Mouse (Mus musculus) ovary, postnatal 10 days (tissue): ENCODE measurements around the gene Map3k6.

ENCODE experiments used
- DNase-seq: peaks from one replicate; pipeline ENCODE4 v3.0.0; 2022; ENCODE audit warnings: low spot score

The Map3k6 gene

DNA sequence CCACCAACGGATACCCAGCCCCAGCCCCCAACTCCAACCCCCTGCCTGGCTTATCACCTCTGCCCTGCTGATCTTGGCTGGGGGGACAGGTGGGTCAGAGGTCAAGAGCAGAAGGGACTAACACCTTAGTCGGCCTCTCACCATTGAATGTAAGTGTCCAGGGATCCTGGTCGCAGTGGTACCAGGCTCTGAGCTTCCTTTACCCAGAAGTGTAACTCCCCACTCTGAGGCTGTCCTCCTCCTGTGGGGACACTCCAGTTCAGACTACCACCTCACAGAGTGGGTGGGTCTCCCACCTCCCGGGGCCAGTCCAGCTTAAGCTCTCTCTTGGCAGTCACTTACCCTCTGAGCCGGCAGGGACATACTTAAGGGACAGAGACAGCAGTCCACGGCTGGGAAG lies 14.8 kb downstream of the Map3k6 start:
- DNase-seq: no peak

DNA sequence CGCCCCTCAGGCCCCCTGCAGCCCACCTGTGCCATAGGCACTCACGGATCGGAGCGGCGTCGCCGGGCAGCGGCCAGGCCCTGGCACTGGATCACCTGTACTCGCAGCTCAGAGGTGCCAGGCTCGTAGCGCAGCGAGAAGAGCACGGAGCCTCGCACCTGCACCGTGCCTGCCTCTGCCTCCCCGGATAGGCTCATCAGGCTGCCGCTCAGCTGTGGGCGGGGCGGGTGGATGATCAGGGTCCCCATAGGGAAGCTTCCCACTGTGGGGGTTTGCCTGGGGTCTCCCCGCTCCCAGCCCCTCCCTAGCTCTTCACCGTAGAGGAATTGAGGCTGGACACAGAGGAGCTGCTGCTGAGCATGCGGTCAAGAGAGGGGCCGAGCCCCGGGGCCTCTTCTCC lies 16.2 kb downstream of the Map3k6 start:
- DNase-seq: no peak

DNA sequence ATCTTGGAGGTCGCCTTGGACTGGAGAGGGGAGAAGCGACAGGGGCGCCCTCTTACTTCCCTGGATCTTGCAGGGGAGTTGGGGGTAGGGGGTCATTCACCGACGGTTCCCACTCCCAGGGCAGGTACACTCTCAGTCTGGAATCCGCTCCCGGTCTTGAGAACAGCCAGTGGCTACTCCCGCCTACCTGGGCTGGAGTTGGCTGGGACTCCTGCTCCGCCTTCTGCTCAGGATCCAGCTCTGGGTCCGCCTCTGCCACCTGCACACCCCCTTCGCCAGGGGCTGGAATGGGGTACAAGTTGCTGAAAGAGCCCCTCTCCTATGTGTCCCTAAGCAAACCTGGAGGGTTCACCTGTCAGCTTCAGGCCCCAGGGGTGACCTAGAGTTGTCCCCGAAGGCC lies 16.6 kb downstream of the Map3k6 start:
- DNase-seq: no peak

DNA sequence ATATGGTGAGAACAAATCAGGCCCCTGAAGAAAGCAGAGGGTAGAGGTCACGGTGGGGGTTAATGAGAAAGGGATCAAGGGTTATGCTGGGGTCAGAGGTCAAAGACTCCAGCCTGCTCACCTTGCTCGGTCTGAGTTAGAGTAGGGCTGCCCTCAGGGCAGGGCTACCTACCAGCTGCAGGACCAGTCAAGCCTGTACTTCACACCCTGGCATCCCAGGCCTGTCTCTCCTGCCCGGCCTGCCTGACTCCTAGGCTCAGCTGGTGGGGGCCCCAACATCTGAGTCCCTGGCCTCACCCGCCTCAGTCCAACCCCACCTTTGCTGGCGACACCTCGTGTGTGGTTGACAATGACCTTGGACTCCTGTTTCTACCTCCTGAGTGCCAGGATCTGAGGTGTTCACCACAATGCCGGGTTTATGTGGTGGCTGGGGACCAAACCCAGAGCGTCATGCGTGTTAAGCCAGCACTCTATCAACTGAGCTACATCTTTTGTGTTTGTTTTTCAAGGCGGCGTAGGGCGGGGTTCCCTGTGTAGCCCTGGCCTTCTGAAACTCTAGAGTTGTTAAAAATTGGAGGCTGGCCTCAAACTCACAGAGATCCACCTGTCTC lies 17.3 kb downstream of the Map3k6 start:
- no peak for DNase-seq

DNA sequence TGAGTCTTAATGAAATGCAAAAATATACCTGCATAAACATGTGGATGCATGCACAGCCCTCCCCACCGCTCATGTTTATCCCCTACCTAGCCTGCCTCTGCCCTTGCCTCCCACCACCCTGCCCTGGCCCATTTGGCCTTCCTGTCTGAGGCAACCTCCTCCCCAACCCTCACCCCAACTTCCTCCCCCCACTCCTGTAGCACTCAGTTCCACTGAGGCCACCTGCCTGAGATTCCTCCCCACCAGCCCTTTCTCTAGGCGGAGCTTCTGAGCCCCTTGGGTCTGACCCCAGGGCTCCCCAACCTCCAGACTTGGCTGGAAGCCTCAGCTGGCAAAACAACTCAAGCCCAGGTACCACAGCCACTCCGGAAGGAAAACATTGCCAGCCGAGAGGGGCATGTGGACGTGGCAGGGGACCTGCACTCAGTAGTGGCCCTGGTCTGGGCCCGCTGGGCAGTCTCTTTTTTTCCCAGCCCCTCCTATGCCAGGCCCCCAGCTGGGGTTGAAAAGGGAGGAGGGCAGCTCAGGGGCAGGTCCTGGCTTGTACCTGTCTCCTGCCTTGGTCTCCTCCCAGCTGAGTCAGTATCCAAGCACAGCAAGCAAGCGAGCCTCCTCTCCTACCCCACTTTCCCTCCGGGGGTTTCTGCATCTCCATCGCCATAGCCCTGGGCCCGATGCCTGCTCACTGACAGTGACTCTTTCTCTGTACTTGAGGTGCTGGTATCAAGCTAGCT lies 21.2 kb downstream of the Map3k6 start:
- no peak for DNase-seq

DNA sequence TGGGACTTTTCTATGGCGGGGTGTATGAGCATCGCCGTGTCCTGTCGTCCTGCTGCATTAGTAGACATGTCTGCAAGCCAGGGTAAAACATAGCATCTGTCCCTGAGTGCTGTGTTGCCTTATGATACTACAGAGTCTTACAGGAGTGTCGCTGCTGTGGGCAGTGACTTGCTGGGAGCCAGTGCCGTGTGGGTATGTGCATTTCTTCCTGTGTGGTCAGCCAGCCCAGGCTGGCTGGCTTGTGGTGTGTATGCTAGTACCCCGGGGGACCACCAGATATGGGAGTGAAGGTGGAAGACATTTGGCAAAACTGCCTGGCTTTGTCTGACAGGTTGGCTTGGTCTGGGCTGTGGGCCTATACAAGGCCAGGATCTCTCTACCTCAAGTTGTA lies 21.8 kb downstream of the Map3k6 start:
- DNase-seq: no peak

DNA sequence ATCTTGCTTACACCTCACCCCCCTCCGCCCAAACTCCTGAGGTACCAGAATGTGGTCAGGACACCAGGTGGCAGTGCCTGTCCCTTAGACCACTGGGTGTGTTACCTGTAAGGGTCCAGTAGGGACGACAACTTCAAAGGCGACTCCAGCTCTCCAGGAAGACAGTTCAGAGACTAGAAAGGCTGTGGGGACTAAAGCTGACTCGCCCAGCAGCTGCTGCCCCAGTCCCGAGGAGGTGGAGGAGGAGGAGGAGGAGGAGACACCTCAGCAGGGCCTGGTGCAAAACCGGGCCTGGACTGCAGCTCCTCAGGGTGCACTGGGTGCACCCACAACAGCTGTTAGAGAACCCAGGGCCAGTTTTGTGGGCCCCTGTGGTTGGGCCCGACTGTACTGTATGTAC lies 22.3 kb downstream of the Map3k6 start, which contains the start of gene Sytl1:
TSS of gene Sytl1 (minus strand) at position 232 of the 400 bp plus-strand sequence.
- no peak for DNase-seq

DNA sequence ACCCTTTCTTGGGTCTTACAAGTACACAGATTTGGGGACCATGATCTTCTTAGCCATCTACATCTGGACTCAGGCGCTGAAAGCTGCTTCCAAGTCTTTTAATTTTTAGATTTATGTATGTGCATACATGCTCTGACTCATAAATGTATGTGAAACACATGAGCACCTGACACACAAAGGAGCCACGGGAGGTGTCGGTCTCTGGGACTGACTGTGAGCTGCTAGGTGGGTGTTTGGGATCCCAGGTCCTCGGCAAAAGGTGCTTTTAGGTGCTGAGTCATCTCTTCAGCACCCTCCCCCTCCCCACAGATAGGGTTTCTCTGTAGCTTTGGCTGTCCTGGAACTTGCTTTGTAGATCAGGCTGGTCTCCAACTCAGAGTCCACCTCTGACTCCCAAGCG lies 23.1 kb downstream of the Map3k6 start:
- no peak for DNase-seq

DNA sequence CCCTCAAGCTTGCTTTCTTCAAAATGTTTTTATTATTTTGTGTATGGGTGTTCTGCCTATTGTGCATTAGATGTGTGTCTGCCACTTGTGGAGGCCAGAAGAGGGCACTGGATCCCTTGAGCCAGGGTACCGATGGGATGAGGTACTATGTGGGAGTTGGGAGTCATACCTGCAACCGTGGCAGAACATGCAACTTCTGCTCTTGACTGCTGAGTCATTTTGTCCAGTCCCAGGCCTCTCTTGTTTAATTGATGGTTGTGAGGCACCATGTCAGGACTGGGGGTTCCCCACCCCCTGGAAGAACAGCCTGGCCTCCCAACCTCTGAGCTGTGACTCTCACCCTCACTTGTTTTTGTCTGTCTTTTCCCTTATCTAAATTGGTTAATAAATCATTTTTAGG lies 23.9 kb downstream of the Map3k6 start:
- DNase-seq: no peak

DNA sequence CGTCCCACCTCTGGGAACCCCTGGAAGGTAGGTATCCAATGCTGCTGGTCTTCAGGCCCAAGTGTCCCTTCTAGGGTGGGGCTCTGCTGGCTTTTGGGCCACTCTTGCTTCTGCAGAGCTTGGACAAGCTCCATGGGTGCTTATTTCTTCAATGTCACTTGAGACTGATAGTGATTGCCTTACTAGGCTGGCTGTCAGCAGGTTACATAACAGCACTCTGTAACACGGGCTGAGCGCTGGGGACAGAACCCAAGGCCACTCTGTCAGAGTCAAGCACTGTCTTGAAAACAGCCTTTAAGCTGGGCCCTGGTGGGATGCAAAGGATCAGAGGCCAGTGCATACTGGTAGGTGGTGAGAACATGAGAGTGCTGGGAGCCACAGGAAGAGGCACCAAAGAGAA lies 24.7 kb downstream of the Map3k6 start:
- no peak for DNase-seq

DNA sequence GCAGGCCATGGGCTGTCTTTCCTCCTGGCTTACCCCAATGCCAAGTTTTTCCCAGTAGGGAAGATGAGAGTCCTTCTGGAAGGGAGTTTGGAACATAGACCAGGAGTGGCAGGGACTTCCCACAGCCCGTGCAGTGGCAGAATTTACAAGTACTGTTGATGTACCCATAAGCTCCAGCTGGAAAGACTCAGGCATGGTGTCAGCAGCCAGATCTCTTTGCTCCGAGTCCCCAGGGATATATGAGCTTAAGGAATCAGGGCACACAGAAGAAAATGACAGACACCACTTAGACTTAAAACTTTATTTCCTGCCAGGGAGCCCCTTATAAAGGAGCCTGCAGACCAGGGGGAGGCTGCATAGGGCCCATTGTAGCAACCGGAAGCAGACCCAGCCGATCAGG lies 25.1 kb downstream of the Map3k6 start:
- no peak for DNase-seq

DNA sequence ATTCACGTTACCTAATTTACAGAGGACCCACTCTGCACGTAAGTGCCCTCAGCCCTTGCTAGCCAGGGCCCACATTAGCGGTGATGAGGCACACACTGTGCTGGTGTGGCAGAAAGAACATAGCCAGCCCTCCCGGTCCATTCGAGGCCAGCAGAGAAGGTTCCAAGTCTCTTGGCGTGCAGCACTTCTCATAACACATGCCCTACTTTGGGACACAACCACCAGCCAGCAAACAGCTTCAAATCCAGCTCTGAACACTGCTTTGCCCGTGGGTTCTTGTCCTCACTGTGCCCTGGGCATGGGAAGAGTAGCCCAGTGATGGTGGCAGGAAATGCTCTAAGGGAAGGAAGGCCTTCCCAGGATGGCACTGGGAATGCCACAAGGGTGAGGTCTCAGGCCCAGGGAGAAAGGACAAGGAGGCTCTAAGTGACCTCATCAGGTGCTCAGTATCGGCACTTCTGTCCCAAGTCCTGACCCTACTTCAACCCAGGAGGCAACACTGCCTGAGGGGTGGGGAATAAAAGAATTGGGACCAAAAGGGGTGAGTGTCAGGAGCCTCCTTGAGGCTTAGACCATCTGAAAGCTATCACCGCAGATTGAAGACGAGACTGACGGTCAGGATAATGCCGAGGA lies 25.7 kb downstream of the Map3k6 start:
- no peak for DNase-seq

DNA sequence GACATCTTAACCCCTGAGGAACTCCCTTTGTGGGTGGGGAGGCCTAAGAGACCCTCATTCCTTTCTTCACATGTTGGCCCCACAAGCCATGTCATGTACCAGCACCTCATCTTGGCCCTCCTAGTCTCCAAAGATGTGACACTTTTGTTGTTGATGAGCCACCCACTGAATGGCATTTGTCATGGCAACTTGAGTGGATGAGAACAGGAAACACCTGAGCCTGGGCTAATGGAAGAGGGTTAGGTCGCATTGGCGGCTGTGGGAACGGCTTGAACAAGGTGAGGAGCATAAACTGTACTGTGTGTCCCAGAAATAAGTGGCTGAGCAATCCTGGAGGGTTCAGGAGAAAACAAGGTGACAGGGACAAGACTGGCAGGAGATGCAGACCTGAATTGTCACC lies 28.3 kb downstream of the Map3k6 start:
- no peak for DNase-seq

DNA sequence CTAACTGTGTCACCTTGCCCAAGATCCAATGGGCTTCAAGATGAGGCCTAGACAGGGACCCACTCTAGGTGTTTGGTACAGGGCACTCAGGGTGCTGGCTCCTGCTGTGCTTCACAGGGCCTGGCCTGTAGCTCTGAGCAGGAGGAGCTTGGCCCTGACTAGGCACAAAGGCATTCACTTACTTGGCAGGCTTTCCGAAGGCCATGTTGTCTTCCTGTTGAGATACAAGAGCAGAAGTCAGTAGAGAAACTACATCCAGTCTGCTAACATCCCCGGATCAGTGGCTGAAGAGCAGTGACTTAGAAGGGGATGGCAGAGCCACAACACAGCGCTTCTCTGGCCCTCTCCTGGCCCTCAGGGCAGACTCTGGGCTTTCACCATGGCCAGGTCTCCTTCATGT lies 29.0 kb downstream of the Map3k6 start:
- DNase-seq: no peak

DNA sequence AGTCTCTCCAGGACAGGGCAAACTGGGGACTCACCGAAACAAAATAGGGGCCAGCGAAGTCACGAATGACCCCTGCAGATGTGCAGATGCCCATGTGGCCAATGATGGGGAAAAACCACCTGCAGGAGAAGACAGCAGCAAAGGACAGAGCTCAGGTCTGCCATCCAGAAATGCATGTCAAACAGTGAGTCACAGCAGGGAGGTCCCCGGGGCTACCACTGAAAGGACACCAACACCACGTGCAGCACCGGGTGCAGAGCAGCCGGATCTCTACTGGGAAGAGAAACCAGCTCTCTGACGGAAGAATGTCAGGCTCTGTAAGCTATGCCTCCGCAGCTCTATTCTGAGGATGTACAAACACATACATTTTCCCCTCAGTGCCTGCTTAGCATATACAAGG lies 30.3 kb downstream of the Map3k6 start:
- no peak for DNase-seq

DNA sequence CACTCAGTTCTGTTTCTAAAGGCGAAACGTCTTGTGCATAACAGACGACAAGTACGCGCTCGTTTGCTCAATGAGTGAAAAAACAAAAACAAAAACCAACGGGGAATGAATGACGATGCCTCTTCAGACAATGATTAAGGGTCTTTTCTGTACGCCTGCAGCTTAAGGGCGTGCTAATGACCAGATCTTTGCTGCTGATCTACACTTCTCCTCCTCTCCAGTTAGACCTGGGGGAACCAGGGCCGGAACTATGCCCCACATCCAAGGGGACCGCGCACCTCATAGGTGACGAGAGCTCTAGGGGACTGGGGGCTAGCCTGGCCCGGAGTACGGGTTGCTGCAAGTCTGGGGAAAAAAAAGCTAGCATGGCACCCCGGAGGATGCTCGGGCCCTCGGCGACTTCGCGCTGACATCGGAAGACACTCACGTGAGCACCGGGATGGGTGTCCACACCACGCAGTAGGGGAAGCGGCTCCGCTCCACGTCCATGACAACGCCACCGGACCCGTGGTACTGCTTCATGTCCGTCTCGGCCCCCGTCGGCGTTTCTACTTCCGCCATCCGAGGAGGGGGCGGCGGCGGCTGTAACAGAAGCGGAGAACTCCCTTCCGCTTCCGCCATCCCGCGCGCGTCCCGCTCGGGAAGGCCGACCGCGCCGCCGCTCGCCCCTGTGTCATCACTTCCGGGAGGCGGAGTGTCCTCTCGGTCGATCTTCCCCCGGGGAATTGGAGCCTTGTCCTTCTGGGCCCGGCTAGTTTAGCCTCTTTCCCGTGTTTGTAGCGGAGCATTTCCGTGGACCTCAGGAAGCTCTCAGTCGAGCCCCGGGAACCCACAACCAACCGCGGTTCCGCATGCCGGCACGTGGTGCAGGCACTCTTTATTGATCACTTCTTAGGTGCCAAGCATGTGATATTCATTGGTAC lies 36.7 kb downstream of the Map3k6 start, which contains the start of gene Tmem222:
TSS of gene Tmem222 (minus strand) at position 689 of the 923 bp plus-strand sequence.
- DNase-seq: peak; percentile 86

DNA sequence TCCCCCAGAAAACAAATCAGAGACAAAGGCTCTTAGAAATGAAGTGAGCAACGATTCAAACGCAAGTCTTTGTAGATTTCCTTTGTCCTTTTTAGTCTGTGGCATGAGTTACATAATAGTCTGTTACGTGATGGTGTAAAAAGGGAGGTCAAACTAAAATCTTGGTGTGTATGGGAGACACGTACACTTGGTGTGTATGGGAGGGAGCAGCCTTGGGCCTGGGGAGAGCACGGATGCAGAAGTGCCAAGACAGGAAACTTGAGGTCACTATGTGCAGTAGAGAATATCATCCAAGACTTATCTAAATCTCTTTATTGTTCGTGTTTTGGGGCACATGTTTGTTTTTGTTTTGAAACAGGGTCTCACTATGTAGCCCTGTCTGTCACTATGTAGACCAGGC lies 37.4 kb downstream of the Map3k6 start:
- DNase-seq: no peak

DNA sequence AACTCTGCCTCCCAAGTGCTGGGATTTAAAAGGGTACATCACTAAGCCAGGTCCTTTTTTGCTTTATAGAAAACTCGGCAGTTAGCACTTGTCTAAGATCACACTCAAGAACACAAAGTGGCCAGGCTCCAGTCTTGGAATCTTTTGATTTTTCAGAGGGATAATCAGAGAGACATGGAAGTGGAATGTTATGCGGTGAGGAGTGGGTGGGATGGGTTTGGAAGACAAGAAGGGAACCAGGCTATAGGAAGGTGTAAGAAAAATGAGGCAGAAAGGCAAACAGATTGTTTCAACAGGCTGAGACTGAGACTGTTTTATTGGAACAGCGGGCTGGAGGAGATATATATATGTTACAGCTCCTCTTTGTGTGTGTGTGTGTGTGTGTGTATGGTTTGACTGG lies 37.9 kb downstream of the Map3k6 start:
- DNase-seq: no peak

DNA sequence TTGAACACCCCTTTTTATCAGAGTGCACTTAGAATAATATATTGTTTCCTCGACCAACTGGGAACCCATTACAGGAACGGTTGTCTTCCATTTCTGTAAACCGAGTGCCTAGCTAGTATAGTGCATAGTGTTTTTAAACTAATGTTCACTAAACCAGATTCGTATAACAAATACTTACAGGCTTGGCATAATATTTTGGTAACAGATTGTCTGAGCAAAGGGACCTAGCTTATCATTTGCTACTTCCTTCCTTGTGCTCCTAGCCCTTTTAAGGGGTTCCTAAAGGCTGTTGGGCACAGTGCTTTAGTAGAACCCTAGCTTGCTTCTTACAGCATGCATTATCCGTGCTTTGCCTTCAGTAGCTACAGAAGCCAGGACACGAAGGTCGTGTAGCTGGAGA lies 40.9 kb downstream of the Map3k6 start:
- DNase-seq: no peak

DNA sequence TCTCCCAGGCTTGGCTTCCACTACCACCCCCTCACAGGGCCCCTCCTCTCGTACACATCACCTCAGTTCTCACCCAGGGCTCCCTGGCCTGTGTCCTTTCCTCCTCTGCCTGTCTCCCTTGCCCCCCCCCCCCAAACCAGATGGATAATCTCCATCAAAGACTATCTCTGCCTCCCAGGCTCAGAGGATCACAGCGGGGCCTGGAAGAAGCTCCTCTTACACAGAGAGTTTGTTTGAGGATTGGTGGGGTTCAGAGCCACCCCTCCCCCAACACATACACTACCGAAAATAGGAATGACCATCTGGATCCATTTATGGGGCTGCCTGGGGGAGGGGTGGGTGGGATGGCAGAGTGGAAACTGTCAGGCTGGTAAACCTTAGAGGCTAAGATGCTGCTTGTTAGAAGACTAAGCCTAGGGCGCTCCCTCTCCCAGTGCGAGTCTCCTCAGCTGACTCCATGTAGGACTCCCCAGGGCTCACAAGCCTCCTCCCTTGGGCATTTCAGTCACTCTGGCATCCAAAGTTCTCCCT lies 41.4 kb downstream of the Map3k6 start:
- DNase-seq: no peak

DNA sequence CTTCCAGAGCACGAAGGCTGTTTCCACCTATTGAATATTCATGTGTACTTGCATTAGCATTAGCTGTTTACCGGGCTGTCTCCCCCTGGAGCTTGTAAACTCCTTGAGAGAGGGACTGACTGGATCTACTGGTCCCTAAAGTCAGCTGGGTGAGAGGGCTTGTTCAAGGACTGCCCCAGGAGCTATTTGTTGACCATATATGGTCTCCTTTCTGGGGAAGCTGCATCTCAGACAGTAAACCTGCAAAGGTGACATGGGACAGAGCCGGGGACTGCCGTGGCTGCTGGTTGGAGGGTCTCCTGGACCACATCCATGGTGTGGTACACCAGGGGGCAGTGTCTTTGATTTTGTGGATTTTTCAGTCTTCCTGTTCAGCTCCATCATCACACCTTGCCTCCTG lies 42.0 kb downstream of the Map3k6 start:
- no peak for DNase-seq

DNA sequence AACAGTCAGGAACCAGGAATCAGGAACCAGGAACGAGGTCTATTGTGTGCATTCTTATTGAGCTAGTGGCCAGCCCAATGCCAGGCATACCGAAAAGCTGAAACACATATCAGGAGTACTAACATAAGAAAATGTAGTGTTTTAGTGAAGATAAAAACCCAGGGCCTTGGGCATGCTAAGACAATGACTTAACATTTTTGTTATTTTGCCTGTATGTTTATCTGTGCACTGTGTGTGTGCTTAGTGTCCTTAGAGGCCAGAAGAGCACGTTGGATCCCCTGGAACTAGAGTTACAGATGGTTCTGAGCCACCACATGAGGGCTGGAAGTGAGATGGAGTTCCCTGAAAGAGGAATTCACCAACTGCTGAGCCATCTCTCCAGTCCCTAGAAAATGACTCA lies 44.7 kb downstream of the Map3k6 start:
- DNase-seq: no peak
